Mouse (Mus musculus): ENCODE data around the gene Znrf2. TPM values are rescaled to one million over a fixed set of nuclear protein-coding genes. Genes with fewer than 3 reads are reported as not detected.
A peak's percentile ranks its signal among the peaks of the same experiment; 100 is the strongest.

The Znrf2 gene
- polyA plus RNA-seq, 1 experiment from 2014 or later, result 5.2 TPM

DNA sequence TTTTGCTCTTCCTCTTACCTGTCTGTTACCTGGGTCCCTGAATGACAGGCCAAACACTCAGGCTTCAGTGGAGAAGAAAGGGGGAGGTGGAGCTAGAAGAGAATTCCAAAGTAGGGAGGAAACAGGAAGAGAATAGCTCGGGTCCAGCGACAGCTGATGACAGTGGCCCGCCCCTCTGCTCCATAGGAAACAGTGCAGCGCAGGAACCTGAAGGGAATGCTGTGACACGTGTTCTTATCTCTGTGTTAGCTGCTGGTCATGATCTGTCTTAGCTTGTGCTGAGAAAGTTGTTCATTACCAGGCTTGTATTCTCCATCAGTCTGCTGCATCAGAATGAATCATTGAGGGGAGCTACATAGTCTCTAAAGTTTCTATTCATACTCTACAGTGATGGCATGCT is 60.1 kb downstream of the Znrf2 start:
- Histone ChIP-seq H3K4me1 (replicated peaks; ENCODE audit: control insufficient read depth, insufficient read depth) (no peaks in the 10 kb centered on the region), H3K9me3 (ENCODE audit: control insufficient read depth, low read length) (no peaks in the 10 kb centered on the region), H3K4me2 (replicated peaks; ENCODE audit: low read depth) (no peak overlapping the region), H3K36me3 (ENCODE audit: control insufficient read depth, insufficient read depth, low read length) (no peaks in the 10 kb centered on the region), H3K27ac (replicated peaks) (no peak overlapping the region), H3K27me3 (ENCODE audit: control insufficient read depth, insufficient read depth, low read length) (no peaks in the 10 kb centered on the region), H3K9ac (ENCODE audit: low read length) (no peak overlapping the region), H3K4me3 (ENCODE audit: low read depth, low read length) (no peak overlapping the region)
- ATAC-seq (ENCODE audit: low FRiP score, low TSS enrichment), result peak; percentile 64; the same call in 1 of the 2 replicates
- 45% methylated on average over 5 of the region's 5 CpGs for WGBS
- TF ChIP-seq EP300 (optimal IDR thresholded peaks at IDR 0.05) (no peak), CTCF (IDR thresholded peaks at IDR 0.05; ENCODE audit: low read depth) (no peak)
- no peak for DNase-seq (ENCODE audit: low spot score)

DNA sequence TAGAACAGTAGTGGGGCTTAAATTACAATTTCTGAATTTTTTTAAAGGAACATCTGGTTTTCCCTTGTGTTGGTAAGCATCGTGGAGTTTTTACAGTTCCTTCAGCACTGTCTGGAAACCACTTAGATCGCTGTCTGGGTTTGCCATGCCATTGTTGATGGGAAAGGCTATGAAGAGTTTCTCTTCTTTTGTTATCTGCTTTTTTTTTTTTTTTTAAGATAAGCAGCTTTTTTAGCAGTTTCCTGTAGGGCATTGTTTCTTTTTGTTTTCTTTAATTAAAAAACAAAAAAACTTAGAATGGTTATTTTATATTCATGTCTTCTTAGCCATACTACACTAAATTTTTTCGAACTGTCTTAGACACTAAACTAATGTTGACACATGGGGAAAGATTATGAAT is 60.9 kb downstream of the Znrf2 start:
- H3K36me3 ChIP-seq (ENCODE audit: control insufficient read depth, insufficient read depth, low read length), result no peaks in the 10 kb centered on the region
- H3K4me2 ChIP-seq (replicated peaks; ENCODE audit: low read depth), result no peak overlapping the region
- no peaks in the 10 kb centered on the region for H3K4me1 ChIP-seq (replicated peaks; ENCODE audit: control insufficient read depth, insufficient read depth)
- 85% methylated on average over 3 of the region's 3 CpGs for WGBS
- ATAC-seq (ENCODE audit: low FRiP score, low TSS enrichment) (no peak), DNase-seq (ENCODE audit: low spot score) (no peak)
- no peaks in the 10 kb centered on the region for H3K27me3 ChIP-seq (ENCODE audit: control insufficient read depth, insufficient read depth, low read length)
- H3K4me3 ChIP-seq (ENCODE audit: low read depth, low read length), result no peak overlapping the region
- H3K9me3 ChIP-seq (ENCODE audit: control insufficient read depth, low read length), result no peaks in the 10 kb centered on the region
- no peak overlapping the region for H3K27ac ChIP-seq (replicated peaks)
- H3K9ac ChIP-seq (ENCODE audit: low read length), result no peak overlapping the region
- TF ChIP-seq CTCF (IDR thresholded peaks at IDR 0.05; ENCODE audit: low read depth) (no peak), EP300 (optimal IDR thresholded peaks at IDR 0.05) (no peak)

DNA sequence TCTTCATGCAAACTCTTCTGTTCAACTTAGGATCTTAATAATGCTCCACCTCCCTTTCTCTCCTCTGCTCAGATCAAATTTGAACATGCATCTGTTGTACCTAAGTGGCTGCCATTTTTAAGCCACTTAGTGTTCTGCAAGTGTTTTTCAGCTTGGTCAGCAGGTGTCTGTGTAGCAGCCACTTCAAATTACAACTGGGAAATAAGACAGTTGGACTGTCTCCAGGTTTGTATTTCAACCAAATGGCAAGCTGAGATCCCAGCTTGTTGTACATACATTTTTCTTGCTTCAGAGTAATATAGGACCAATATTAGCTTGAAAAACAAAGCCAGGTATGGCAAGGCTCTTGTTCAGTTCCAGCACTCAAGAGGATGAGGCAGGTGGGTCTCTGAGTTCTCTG is 61.8 kb downstream of the Znrf2 start:
- Histone ChIP-seq H3K4me1 (replicated peaks; ENCODE audit: control insufficient read depth, insufficient read depth) (no peaks in the 10 kb centered on the region), H3K9ac (ENCODE audit: low read length) (no peak overlapping the region), H3K27me3 (ENCODE audit: control insufficient read depth, insufficient read depth, low read length) (no peaks in the 10 kb centered on the region), H3K4me2 (replicated peaks; ENCODE audit: low read depth) (no peak overlapping the region), H3K9me3 (ENCODE audit: control insufficient read depth, low read length) (no peaks in the 10 kb centered on the region), H3K27ac (replicated peaks) (no peak overlapping the region), H3K36me3 (ENCODE audit: control insufficient read depth, insufficient read depth, low read length) (no peaks in the 10 kb centered on the region), H3K4me3 (ENCODE audit: low read depth, low read length) (no peak overlapping the region)
- DNase-seq (ENCODE audit: low spot score), result no peak
- TF ChIP-seq CTCF (IDR thresholded peaks at IDR 0.05; ENCODE audit: low read depth) (no peak), EP300 (optimal IDR thresholded peaks at IDR 0.05) (no peak)
- ATAC-seq (ENCODE audit: low FRiP score, low TSS enrichment), result no peak

DNA sequence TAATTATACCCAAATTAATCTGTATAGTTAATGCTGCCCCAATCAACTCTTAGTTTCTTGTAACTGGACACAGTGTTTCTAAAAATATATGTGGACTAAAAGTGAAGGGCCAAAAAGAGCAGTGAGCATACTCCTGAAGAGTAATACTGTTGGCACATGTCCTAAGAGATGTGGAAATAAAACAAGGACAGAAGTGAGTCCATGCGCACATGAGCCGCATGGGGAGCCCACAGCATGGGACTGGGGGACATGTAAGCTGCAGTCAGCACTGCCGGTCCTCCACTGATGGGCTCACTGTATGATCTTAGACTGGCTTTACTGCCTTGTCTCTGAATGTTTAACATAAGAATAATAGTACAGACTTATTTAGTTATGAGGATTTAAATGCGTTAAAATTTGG is 63.4 kb downstream of the Znrf2 start:
- Histone ChIP-seq H3K9ac (ENCODE audit: low read length) (no peak overlapping the region), H3K27ac (replicated peaks) (no peak overlapping the region), H3K4me3 (ENCODE audit: low read depth, low read length) (no peak overlapping the region), H3K9me3 (ENCODE audit: control insufficient read depth, low read length) (no peaks in the 10 kb centered on the region), H3K27me3 (ENCODE audit: control insufficient read depth, insufficient read depth, low read length) (no peaks in the 10 kb centered on the region), H3K4me1 (replicated peaks; ENCODE audit: control insufficient read depth, insufficient read depth) (no peaks in the 10 kb centered on the region), H3K4me2 (replicated peaks; ENCODE audit: low read depth) (no peak overlapping the region), H3K36me3 (ENCODE audit: control insufficient read depth, insufficient read depth, low read length) (no peaks in the 10 kb centered on the region)
- WGBS, result 85% methylated on average over 4 of the region's 4 CpGs
- ATAC-seq (ENCODE audit: low FRiP score, low TSS enrichment) (no peak), DNase-seq (ENCODE audit: low spot score) (no peak)
- TF ChIP-seq EP300 (optimal IDR thresholded peaks at IDR 0.05) (no peak), CTCF (IDR thresholded peaks at IDR 0.05; ENCODE audit: low read depth) (no peak)

DNA sequence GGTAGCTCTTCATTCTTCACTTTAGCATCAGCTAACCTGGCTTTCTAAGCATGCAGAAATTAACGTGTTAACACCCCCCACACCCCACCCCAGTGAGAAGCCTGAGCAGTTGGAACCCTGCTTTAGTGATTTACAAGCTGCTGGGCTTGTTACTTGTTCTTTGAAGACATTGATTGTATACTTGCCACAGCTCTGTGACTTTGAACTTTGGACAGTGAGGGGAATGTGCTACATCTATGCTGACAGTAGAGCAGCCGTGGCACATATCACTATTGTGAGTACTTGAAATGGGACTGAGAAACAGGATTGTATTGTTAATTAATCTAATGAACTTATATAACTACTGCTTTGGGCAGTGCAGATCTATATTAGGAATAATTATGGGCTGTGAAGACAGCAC is 66.7 kb downstream of the Znrf2 start:
- H3K4me1 ChIP-seq (replicated peaks; ENCODE audit: control insufficient read depth, insufficient read depth), result no peaks in the 10 kb centered on the region
- H3K9me3 ChIP-seq (ENCODE audit: control insufficient read depth, low read length), result no peaks in the 10 kb centered on the region
- H3K4me2 ChIP-seq (replicated peaks; ENCODE audit: low read depth), result no peak overlapping the region
- H3K27ac ChIP-seq (replicated peaks), result no peak overlapping the region
- ATAC-seq (ENCODE audit: low FRiP score, low TSS enrichment) (no peak), DNase-seq (ENCODE audit: low spot score) (no peak)
- H3K27me3 ChIP-seq (ENCODE audit: control insufficient read depth, insufficient read depth, low read length), result no peaks in the 10 kb centered on the region
- H3K4me3 ChIP-seq (ENCODE audit: low read depth, low read length), result no peak overlapping the region
- no peak for TF ChIP-seq EP300 (optimal IDR thresholded peaks at IDR 0.05)
- TF ChIP-seq CTCF (IDR thresholded peaks at IDR 0.05; ENCODE audit: low read depth), result no peak
- H3K9ac ChIP-seq (ENCODE audit: low read length), result no peak overlapping the region
- WGBS, result 74% methylated on average over 2 of the region's 2 CpGs
- no peaks in the 10 kb centered on the region for H3K36me3 ChIP-seq (ENCODE audit: control insufficient read depth, insufficient read depth, low read length)

DNA sequence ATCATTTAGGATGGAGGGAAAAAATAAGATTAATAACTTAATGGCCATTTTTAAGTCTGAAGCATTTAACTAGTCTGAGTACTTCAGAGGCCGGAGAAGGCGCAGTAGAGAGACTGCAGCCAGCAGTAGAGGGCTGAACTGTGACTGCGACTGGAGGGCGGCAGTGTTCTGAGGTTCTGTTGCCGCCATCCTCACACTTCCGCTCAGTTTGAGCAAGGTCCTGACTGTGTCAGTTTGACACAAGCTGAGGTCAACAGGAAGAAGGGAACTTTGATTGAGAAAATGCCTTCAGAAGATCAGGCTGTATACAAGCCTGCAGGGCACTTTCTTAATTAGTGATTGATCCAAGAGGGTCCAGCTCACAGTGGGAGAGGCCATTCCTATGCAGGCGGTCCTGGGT is 69.5 kb downstream of the Znrf2 start:
- Histone ChIP-seq H3K4me3 (ENCODE audit: low read depth, low read length) (no peak overlapping the region), H3K27ac (replicated peaks) (no peak overlapping the region), H3K27me3 (ENCODE audit: control insufficient read depth, insufficient read depth, low read length) (no peaks in the 10 kb centered on the region), H3K36me3 (ENCODE audit: control insufficient read depth, insufficient read depth, low read length) (no peaks in the 10 kb centered on the region), H3K9ac (ENCODE audit: low read length) (no peak overlapping the region), H3K4me2 (replicated peaks; ENCODE audit: low read depth) (no peak overlapping the region), H3K4me1 (replicated peaks; ENCODE audit: control insufficient read depth, insufficient read depth) (no peaks in the 10 kb centered on the region), H3K9me3 (ENCODE audit: control insufficient read depth, low read length) (no peaks in the 10 kb centered on the region)
- DNase-seq (ENCODE audit: low spot score) (no peak), ATAC-seq (ENCODE audit: low FRiP score, low TSS enrichment) (no peak)
- TF ChIP-seq CTCF (IDR thresholded peaks at IDR 0.05; ENCODE audit: low read depth) (no peak), EP300 (optimal IDR thresholded peaks at IDR 0.05) (no peak)
- WGBS, result 82% methylated on average over 7 of the region's 7 CpGs

Data from stomach, postnatal 0 days (tissue).